Mouse (Mus musculus) lung, adult 2 months (tissue): ENCODE measurements around the gene Akap6. TPM values are rescaled to one million over a fixed set of nuclear protein-coding genes. Genes with fewer than 3 reads are reported as not detected.
"Not testable (repeated sequence)": the region's sequence is repeated elsewhere in the genome, so short reads cannot be mapped to it uniquely, and the experiment has no call there.

Experiments
- DNase-seq: peaks from one replicate; pipeline ENCODE4 v3.0.0; 2022
- H3K4me1 ChIP-seq: fragments of 200-500 bp; 2 replicates; pipeline ENCODE4 v1.6.1; 2011; ENCODE audit warnings: low read length; ENCODE audit not compliant: control insufficient read depth, insufficient read depth
- H3K4me3 ChIP-seq: fragments of 200-500 bp; replicated peaks from 2 replicates; pipeline ENCODE3; 2011; ENCODE audit warnings: low read depth, mild to moderate bottlenecking, control low read depth, low read length; ENCODE audit errors: extremely low read depth
- CTCF ChIP-seq: fragments of 200-500 bp; IDR thresholded peaks from 2 replicates; pipeline ENCODE4 v1.5.1; 2011; ENCODE audit warnings: mild to moderate bottlenecking, low read length, control low read depth; ENCODE audit not compliant: insufficient read depth
- POLR2A ChIP-seq: fragments of 200-500 bp; IDR thresholded peaks from 2 replicates; pipeline ENCODE4 v1.6.1; 2011; ENCODE audit warnings: low read depth, mild to moderate bottlenecking, control low read depth, low read length, borderline replicate concordance; ENCODE audit errors: extremely low read depth
- WGBS: fragments of 180-500 bp; shearing (Covaris S2); methylation state at CpG from one replicate; pipeline ENCODE4 v1.1.7; 2018; 5-methylcytosine and 5-hydroxymethylcytosine counted together
- polyA plus RNA-seq: library from polyadenylated mRNA; depleted of rRNA; stranded (reverse); fragments of >200 nt; gene quantifications from 2 replicates; pipeline ENCODE4 v1.2.3, GENCODE M21; 2012

The Akap6 gene
- polyA plus RNA-seq, 1 experiment, result 0.96 TPM

- DNase-seq, result no peak
- 71% methylated on average over 3 of the region's 3 CpGs for WGBS
Measured at GRCm38 (mm10) chr12:52711382-52711781, 12.2 kb downstream of the Akap6 start.

GRCm38 (mm10) chr12:52711857-52712640, 12.9 kb downstream of the Akap6 start:
- DNase-seq, result no peak
- no peak overlapping the region for H3K4me3 ChIP-seq
- H3K4me1 ChIP-seq, result no peaks in the 10 kb centered on the region
- 39% methylated on average over 7 of the region's 7 CpGs for WGBS
- TF ChIP-seq CTCF, result no peak

More at GRCm38 (mm10) chr12:52711382-52711781, 12.2 kb downstream of the Akap6 start:
- no peak overlapping the region for H3K4me3 ChIP-seq
- no peaks in the 10 kb centered on the region for H3K4me1 ChIP-seq
- no peak for TF ChIP-seq CTCF
- TF ChIP-seq POLR2A, result no peak

GRCm38 (mm10) chr12:52718392-52718791, 19.2 kb downstream of the Akap6 start:
- DNase-seq, result no peak
- H3K4me1 ChIP-seq, result no peaks in the 10 kb centered on the region
- TF ChIP-seq POLR2A, result no peak
- TF ChIP-seq CTCF, result no peak
- H3K4me3 ChIP-seq, result no peak overlapping the region
- WGBS, result 61% methylated on average over 6 of the region's 6 CpGs

GRCm38 (mm10) chr12:52719232-52719631, 20.0 kb downstream of the Akap6 start:
- WGBS, result 91% methylated on average over 9 of the region's 9 CpGs
- Histone ChIP-seq H3K4me1 (no peaks in the 10 kb centered on the region), H3K4me3 (no peak overlapping the region)
- DNase-seq, result no peak
- no peak for TF ChIP-seq POLR2A
- no peak for TF ChIP-seq CTCF

- DNase-seq, result no peak
- Histone ChIP-seq H3K4me1 (no peaks in the 10 kb centered on the region), H3K4me3 (no peak overlapping the region)
- WGBS, result 75% methylated on average over 5 of the region's 5 CpGs
- TF ChIP-seq POLR2A, result no peak
- no peak for TF ChIP-seq CTCF
Measured at GRCm38 (mm10) chr12:52719681-52720080, 20.5 kb downstream of the Akap6 start.

GRCm38 (mm10) chr12:52724039-52724615, 24.9 kb downstream of the Akap6 start:
- H3K4me1 ChIP-seq, H3K4me3 ChIP-seq, DNase-seq: not testable (repeated sequence)
- 70% methylated on average over 3 of the region's 3 CpGs for WGBS

GRCm38 (mm10) chr12:52726434-52727231, 27.4 kb downstream of the Akap6 start:
- TF ChIP-seq CTCF (no peak), POLR2A (no peak)
- no peaks in the 10 kb centered on the region for H3K4me1 ChIP-seq
- DNase-seq, result no peak
- no peak overlapping the region for H3K4me3 ChIP-seq
- WGBS, result 62% methylated on average over 10 of the region's 10 CpGs

- H3K4me1 ChIP-seq, result no peaks in the 10 kb centered on the region
- WGBS, result 75% methylated on average over 6 of the region's 6 CpGs
- no peak for DNase-seq
- H3K4me3 ChIP-seq, result no peak overlapping the region
- TF ChIP-seq POLR2A (no peak), CTCF (no peak)
Measured at GRCm38 (mm10) chr12:52729396-52729795, 30.2 kb downstream of the Akap6 start.

GRCm38 (mm10) chr12:52735161-52735560, 36.0 kb downstream of the Akap6 start:
- 85% methylated on average over 8 of the region's 11 CpGs for WGBS
- H3K4me3 ChIP-seq, DNase-seq, H3K4me1 ChIP-seq: not testable (repeated sequence)

GRCm38 (mm10) chr12:52737151-52737550, 38.0 kb downstream of the Akap6 start:
- DNase-seq, result no peak
- Histone ChIP-seq H3K4me3 (no peak overlapping the region), H3K4me1 (no peaks in the 10 kb centered on the region)
- TF ChIP-seq POLR2A (no peak), CTCF (no peak)
- WGBS, result 77% methylated on average over 1 of the region's 1 CpGs
